Mouse (Mus musculus) left cerebral cortex, postnatal 4 days (tissue): ENCODE data around the gene Adgrf5. TPM values are rescaled to one million over a fixed set of nuclear protein-coding genes. Genes with fewer than 3 reads are reported as not detected.
A peak's percentile ranks its signal among the peaks of the same experiment; 100 is the strongest.

ENCODE experiments used
- DNase-seq: peaks from one replicate; pipeline ENCODE4 v3.0.0-alpha.2; 2022
- intact Hi-C: fragments of 180-260 bp; cut with DNase I; formaldehyde crosslinking; loops from one replicate; pipeline ENCODE4 v1.15.1; 2025
- total RNA-seq, 2 experiments: library from RNA; stranded (reverse); gene quantifications; 2 replicates each; pipeline ENCODE4 v1.2.3; 2021

Gene Adgrf5
- total RNA-seq, 2 experiments from 2014 or later = 24.0 to 27.2 TPM

DNA sequence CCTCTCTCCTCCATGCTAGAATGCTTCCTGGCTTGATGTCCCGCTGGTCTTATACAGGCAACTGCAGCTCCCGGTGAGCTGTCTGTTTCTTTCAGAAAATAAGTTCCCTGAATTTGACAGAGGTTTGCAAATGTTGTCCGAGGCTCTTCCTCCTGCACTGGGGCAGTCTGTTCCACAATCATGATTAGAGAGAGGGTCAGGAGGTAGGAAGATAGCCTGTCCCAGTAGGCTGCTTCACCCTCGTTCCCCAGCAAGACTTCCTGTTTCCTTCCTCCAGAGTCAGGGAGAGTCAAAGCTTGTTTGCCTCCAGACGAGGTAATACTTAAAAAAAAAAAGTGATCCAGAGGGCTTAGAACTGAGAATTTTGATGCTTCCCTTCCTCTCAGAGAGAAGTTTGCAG, 16.3 kb downstream of the Adgrf5 start:
- no peak for DNase-seq
- intact Hi-C loops = no loop called here

DNA sequence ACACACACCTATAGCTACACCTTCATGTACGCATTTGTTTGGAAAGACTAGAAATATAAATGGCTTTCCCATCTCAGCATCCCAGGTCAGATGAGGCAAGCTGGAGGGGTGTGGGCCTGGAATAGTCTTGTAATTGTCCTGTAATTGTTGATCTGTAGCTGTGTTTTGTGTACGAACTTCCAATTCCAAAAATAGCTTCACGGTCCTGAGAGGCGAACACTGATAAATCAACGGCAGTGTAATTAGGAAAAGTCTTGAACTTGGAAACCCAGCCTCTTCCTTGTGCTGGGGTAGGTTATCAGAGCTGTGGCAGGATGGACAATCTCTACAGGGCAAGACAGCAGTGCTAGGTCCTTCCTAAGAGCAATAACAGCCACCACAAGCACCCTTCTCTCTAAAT, 18.5 kb downstream of the Adgrf5 start:
- intact Hi-C loops = no loop called here
- no peak for DNase-seq

DNA sequence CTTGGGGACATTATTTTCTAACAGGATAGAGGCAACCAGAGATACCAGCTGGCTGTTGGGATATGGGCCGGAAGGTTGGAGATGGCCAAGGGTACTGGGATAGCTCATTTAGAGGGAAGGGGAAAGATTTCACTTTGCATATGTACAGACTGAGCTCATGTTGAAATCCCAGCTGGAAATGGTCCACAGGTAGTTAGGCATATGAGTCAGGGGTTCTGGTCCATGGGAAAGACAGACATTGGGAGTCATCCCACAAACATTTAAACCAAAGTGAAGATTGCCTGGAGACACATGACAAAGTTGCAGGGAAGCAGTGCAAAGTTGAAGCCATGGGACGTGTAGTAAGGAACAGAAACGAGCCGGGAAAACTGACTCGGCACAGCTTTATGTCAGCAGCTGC, 26.1 kb downstream of the Adgrf5 start:
- DNase-seq = no peak
- intact Hi-C loops = no loop called here

DNA sequence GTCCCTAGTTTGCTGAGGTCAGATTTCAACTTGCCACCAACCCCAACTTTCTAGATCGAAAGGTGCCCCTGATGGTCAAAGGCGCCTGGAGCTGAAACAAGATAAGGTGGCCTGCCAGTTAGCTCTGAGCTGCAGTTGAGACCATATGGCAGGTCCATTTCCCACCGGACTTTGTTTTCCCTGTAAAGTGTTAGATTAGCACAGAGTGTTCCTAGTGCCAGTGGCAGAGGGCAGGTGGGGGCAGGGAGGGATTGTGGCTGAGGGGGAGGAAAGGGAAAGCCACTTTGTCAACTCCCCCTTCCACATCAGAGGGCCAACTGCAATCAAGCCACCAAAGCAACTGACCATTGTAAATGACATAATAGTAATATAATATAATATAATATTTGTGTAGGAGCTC, 26.9 kb downstream of the Adgrf5 start:
- peak; percentile 26 for DNase-seq
- intact Hi-C loops = no loop called here

DNA sequence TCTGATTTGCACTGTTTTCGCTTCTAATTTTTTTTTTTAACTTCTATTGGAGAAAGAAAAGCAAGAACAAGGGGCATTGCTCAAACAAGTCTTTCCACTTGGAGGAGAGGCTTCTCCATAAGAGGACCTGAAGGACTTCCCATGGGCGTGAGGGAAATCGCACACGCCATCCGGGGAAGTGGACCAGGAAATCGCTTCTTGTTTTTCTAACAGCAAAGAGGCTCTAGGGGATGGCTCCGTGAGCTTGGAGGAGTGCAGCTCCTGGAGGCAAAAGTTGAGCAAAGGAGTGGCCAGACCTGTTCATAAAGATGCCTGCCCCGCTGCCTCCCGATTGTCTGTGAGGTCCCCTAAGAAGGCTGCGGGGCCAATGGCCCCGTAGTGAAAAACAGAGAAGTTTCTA, 29.0 kb downstream of the Adgrf5 start:
- DNase-seq = no peak
- intact Hi-C loops = no loop called here

DNA sequence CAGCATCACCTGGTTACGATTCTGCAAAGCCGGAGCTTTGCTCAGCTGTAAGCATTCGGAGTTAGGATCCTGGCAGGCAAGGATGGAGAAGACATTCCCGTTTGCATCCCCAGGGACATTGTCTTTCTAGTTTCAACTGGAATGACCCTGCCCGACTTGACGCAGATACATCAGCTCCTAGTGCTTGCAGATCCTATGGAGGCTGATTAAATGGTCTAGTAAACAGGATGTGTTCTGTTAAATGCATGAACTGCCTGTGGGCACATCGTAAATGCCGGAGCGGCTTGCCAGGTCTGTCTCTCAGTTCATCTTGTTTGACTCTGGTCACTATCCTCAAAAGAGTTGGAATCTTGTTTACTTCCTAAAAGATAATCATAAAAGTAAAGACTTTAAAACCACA, 31.9 kb downstream of the Adgrf5 start:
- DNase-seq = no peak
- intact Hi-C loops = no loop called here

DNA sequence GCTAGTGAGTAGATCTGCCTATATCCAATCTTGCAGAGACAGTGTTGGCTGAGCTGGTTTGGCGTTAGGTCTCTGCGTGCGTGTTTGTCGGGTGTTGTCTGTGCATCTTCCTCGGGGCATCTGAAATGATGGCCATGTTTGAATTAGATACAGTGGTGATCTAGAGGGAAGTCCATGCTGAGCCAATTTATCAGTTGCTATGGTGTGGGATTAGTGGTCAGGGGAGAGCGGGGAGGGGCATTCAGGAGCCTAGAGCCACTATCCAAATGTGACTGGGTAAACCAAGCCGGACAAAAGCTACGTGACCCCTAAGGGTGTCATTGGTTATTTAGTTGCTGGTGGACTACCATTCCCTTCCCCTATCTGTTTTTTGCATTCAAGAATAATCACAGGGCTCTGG, 33.4 kb downstream of the Adgrf5 start:
- DNase-seq = no peak
- intact Hi-C loops = no loop called here

DNA sequence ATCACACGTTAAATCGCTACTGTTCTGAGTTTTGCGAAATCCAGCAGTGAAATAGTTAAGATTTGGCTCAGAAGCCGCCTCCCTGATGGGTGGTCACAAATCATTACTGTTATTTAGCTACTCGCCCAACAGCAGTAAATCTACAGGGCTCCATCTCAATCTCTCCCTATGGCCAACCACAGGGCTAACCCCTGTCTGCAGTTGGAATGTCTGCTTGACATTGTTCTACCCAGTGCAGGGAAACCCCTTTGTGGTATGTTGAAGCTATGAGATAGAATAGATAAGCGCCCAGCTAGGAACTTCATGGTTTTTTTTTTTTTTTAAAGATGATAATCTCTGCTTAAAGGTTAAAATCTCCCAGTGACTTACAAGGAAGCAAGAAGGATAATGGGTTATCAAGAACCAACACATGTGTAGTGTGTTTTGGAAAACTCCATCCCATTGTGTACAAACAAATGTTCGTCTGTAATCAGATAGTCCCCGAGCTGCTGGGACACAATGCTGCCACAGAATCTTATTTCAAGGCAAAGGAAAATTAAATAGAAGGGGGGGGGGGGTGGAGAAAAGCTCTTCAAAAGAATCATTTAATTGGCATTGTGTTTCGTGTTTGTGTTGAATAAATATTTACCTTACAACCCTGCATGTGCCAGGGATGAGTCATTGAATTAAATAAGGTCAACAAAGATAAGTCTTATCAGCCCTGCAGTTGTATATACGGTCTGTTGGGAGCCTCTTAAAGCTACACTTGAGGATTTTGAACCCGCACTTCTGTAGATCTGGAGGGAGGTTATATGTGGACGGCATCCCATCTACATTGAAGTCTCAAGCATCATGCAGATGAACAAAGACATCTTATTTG, 35.4 kb downstream of the Adgrf5 start:
- intact Hi-C loops = no loop called here
- no peak for DNase-seq

DNA sequence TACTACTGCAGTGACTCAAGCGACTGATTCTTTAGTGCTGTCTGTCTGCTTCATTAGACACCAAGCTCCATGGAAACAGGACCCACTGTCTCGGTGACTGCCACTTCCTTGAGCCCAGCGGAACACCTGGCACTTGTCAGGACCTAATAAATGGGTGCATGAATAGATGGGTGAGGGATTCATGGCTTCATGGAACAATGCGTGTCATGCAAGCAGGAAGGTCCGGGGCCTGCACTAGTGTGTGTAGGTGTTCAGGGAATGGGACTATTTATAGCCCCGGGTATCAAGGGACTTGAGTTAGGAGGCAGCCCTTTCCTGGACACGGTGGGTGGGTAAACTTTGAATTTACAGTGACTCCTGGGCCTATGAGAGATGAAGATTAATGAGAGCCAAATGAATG, 38.4 kb downstream of the Adgrf5 start:
- no peak for DNase-seq
- intact Hi-C loops = no loop called here

DNA sequence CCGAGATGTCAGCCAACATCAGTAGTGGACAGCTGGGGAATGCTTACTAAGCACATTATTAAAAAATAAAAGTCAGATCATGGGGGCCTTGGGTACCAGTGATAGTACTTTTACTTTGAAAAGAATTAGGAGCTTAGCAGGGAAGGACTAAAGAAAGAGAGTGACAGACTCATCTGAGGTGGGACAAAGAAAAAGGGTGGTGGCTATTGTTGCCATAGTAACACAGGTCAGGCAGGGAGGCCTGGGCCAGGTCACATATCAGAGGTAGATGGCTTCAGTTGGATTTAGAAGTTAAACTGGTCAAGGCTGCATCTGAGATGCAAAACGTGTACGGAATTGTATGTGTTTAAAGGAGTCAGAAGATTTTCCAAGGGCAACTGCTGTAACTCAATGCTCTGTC, 38.9 kb downstream of the Adgrf5 start:
- DNase-seq = no peak
- intact Hi-C loops = no loop called here

DNA sequence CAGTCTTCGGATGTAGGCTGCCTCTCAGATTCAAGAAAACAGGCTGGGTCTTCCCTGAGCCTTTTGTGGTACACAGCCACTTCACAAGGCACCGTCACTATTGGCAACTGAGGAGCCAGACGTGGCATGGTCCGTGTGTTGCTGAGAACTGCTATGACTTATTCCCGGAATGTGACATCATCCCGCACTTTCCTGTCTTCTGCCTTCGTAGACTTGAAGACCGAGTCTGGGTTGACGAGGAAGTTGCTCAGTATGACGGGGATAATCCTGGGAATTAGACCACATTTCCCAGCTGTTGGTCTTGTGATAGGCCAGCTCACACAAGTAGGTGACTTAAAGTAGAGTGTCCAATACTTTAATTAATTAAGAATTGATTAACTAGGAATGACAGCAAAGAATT, 40.2 kb downstream of the Adgrf5 start:
- intact Hi-C loops = no loop called here

DNA sequence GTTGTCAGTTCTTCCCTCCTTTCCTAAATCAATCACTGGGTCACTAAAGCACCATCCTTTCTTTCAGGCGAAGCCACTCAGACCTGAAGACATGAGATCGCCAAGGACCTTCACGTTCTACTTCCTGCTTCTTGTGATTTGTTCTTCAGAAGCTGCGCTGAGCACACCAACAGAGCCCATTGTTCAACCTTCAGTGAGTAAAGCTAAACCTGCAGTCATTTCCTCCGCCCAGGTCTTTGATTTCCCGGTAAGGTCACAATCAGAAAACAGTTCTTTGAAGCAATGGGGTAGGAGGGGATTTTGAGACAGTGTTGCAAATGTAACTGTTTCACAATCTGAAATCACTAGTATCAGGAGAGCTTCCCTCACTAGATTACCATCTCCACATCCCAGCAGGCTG, 43.6 kb downstream of the Adgrf5 start:
- DNase-seq = no peak
- intact Hi-C loops = no loop called here

More for the DNA sequence above, 40.2 kb downstream of the Adgrf5 start:
- DNase-seq = no peak

DNA sequence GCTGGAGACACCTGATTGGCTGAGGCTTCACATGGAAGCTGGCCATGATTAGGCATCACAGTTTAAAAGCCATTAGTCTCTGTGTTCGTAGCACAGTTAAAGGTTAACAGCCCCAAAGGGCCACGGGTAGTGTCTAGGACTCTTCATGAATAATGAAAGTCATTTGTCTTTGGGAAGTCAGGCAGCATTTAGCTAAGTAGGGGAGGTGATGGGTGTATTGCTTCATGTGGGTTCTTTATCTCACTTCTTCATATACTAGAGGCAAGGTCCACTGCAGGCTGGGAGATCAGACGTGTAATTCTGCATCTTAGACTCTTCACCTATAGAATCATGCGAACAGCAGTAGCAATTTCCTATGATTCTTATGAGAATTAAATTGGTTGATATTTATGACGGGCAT, 44.2 kb downstream of the Adgrf5 start:
- DNase-seq = no peak
- intact Hi-C loops = no loop called here

DNA sequence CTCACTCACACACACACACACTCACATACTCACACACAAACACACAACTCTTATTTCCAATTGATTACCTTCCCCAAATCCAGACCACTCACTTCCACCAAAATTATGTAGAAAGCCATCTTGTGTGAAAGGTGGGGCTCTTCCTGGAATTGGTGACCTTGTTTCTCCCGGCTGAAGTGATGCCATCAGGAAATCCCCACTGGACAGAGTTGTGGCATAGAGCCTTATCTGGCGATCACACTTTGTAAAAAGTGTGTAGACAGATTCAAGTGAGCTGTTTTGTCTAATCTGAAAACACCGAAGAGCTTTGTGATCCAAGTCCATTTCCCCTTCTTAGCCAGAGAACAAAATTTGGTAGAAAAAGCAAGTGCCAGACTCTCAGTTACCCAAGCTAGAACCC, 46.1 kb downstream of the Adgrf5 start:
- intact Hi-C loops = no loop called here

DNA sequence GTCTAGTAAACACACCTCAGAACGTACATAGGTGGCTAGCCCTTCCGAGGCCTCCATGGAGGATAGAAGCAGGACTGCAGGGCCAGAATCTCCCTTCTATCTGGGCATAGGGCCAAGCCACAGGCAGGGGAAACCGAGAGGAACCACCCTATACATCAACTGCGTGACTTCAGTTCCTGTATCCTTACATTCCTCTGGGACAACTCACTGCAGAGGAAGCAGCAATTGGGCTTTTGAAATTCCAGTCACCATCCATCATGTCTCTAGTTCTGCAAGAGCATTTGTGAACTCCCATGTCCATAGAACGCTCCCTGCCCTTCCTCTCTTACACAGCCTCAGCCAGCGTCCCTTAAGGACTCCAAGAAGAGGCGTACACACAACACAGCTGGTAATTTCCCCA, 47.3 kb downstream of the Adgrf5 start:
- intact Hi-C loops = no loop called here
- DNase-seq = no peak

More for the DNA sequence above, 46.1 kb downstream of the Adgrf5 start:
- no peak for DNase-seq

DNA sequence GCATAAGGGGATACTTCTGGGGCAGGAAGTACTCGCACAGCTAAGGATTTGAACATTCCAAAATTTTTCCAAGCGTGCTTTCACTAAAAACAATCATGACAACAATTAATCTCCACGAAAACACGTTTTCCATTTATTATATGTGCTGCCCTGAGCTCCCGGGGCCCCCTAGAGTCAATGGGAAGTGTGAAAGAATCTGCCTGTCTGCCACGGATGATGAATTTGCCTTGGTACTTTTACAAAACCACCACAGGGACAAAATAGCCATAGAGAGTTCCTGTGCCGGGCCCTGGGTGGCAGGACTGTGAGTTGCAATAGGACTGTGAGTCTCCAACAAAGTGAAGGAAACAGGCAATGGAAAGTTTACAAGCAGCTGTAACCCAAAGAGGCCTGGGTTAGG, 52.9 kb downstream of the Adgrf5 start:
- no peak for DNase-seq
- intact Hi-C loops = no loop called here

DNA sequence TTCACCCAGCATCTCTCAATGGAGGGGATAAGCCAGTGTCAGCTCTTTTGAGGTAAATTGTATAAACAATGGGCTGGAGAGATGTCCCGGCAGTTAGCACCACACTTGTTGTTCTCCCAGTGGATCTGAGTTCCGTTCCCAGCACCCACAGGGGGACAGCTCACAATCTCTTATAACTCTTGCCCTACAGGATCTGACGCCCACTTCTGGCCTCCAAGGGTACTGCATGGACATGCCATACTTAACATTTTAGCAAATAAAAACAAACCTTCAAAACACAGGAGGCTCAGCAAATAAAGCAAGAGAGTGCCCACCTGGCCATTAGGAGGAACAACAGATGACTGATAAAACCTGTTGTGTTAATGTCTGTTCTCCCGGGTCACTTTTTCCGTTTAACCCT, 59.0 kb downstream of the Adgrf5 start:
- no peak for DNase-seq
- intact Hi-C loops = no loop called here

DNA sequence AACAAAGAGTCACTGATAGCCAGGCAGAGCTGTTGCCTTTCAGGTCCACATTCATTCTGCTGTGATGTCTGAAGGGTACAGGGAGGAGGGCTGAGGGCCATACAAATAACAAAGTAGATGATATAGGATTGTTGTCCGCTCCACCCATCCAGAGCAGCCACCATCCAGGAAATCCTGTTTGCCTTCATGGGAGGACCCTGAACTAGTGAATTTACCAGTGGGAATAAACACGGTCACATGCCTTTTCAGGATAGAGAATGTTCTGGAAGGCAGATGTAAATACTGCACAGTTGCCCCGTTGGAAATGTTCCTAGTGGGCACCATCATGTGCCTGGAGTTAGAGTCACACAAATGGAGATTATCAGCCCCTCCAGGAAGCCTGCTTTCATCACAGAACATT, 60.1 kb downstream of the Adgrf5 start:
- intact Hi-C loops = no loop called here
- DNase-seq = no peak

DNA sequence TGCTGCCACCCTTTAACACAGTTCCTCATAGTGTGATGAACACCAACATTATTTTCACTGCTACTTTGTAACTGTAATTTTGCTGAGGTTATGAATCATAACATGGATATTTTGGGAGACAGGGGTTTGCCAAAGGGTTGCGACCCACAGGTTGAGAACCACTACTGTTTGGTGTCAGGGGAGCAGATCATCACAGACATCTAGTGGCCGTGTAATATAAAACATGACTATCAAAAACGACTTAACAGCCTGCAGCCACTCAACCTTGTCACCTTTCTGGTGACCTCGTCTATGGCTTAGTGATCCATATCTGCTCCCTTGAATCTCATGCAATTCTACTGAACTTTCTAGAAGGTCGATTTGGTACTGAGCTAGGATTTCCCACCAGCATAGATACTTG, 63.7 kb downstream of the Adgrf5 start:
- intact Hi-C loops = no loop called here
- no peak for DNase-seq

DNA sequence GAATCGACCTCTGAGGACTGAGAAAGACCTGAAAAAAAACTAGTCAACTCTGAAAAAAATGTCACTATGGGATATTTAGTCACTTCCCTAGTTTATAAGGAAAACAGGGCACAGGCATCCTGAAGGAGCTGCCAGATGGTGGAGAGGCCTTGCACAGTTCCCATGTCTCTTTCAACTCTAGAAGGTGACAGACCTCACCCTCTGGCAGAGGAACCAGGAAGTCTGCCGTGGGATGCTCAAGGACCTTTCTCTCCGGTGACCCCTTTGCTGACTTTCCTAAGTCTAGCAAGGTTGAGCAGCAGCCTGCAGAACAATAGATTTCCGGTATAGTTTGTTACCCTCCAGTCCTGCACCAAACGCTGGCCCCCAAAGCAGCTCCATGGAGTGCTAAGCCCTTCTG, 71.4 kb downstream of the Adgrf5 start:
- intact Hi-C loops = no loop called here
- no peak for DNase-seq

DNA sequence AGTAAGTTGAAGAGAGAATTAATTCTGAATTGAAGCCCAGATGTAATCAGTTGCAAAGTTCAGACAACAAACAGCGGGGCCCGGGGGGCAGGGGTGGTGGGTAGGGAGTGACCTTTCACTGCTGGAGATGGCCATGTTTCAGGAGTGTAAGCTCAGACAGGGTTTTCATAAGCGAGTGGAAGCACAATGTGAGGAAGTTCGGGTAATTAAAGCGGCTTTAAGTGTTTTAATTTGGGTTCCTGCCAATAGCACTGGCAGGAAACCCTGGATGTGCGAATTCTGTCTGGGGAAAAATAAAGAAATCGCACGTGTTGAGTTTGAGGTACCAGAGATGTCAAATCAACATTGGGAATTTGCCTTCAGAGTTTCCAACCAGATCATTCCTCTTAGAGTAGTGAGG, 74.2 kb downstream of the Adgrf5 start:
- intact Hi-C loops = no loop called here
- DNase-seq = no peak

DNA sequence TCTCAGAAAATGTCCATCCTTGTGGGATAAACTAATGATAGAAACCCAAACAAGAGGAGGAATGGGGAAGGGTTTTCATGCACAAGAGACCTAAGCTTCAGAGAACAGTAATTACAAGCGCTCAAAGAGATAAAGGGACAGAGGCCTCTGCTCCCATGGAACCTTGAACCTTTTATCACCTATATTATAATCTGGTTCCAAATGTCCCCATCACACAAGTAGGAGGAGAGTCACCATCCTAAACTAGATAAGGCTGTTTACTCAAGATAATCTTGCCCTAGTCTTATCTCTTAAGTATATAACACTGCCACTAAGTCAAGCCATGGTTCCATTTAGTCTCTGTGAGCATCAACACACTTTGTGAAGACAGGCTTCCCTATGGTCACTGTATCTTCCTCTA, 91.0 kb downstream of the Adgrf5 start:
- intact Hi-C loops = loop anchor here (10.0 kb wide), 1 partner anchor 436 kb away; the partner anchor contains the start of gene Tnfrsf21
- no peak for DNase-seq

DNA sequence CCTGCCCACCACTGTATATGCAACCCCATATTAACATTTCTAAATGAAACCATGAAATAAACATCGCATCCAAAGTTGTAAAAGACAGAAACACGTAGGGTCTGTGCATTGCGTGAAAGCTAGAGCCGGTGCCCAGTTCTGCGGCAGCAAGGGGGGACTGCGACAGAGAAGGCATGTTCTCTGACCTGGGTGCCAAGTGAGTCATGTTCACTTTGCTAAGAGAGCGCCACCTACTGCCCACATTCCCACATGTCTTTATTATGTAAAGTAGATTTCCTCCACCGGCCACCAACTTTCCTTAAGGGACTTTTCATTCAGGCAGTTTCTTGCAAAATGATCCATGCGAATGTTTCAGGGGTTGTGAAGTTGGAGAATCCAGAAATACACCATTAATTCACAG, 98.3 kb downstream of the Adgrf5 start:
- peak; percentile 86 for DNase-seq
- intact Hi-C loops = loop anchor here (2.0 to 10.0 kb wide), 2 partner anchors 194 to 444 kb away; partner anchors contain the start of gene Tnfrsf21
